Mouse (Mus musculus) E14TG2a.4 (cell line): ENCODE measurements around the gene Ggt6.

Source experiments
- CTCF ChIP-seq: conservative IDR thresholded peaks from 2 replicates; pipeline ENCODE4 v1.5.1; 2014; ENCODE audit warnings: low read length
- NANOG ChIP-seq: IDR thresholded peaks from 2 replicates; pipeline ENCODE4 v1.6.1; 2014; ENCODE audit warnings: borderline replicate concordance, low read length, mixed read lengths
- POU5F1 ChIP-seq: IDR thresholded peaks from 2 replicates; pipeline ENCODE4 v1.6.1; 2014; ENCODE audit warnings: low read length, borderline replicate concordance

DNA sequence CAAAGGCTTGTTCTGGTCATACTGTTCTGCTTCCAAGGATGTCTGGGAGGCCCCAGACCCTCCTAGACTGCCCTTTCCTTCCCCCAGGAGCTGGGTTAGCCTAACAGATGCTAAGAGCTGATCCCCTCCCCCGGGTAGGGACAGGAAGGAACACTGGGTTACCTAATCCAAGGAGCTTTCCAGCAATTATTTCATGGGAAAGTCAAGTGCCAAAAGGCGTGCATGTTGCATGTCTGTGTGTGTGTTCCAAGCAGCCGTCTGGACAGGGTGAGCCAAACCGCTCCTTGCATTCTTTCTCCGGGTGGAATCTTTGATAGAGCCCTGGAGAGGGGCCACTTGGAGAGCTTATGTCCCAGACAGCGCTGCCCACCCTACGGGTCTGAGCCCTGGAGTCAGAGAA, 22.3 kb upstream of the Ggt6 start:
- no peak for TF ChIP-seq CTCF
- no peak for TF ChIP-seq POU5F1
- no peak for TF ChIP-seq NANOG
